Mouse (Mus musculus) spleen, adult 12 weeks (tissue): ENCODE measurements around the gene Dnajc6.

ENCODE experiments used
- DNase-seq: peaks from one replicate; pipeline ENCODE4 v3.0.0; 2022; ENCODE audit warnings: low spot score

The Dnajc6 gene

DNA sequence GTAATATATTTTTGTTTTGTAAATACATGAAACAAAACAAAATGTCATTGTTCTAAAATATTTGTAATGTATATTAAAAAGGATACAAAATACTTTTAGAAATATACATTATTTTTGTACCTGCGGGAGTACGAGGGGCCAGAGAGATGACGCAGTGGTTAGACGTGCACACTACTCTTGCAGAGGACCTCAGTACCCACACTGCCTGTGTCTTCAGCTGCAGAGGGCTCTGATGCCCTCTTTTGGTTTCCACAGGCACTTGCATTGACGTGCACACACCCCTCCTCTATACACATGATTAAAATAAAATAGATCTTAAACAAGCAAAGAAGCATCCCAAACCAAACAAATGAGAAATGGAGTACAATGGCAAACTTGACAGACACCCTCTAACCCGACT lies 146.3 kb downstream of the Dnajc6 start:
- no peak for DNase-seq

GRCm38 (mm10) chr4:101643216-101643615 lies 146.8 kb downstream of the Dnajc6 start:
- DNase-seq = no peak

DNA sequence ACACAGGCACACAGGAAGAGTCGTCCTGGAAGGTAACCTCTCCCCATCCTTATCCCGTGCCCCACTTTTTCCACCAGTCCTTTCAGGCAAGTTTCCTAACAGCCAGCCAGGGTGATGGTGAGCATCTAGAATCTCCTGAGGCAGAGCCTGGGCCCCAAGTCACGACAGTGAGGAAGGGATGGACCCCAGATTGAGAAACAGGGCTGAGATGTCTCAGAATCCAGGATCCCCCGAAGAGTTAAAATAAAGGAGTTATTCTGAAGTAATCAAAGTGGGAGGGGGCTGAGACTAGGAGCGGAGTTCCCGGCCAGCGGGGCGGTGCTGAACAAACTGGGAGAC lies 150.4 kb downstream of the Dnajc6 start:
- no peak for DNase-seq

- DNase-seq = peak; percentile 93
These were observed 150.9 kb downstream of the Dnajc6 start, which contains the start of gene Leprot for GRCm38 (mm10) chr4:101647196-101647905. TSS of gene Leprot (plus strand) at chr4:101647718.

DNA sequence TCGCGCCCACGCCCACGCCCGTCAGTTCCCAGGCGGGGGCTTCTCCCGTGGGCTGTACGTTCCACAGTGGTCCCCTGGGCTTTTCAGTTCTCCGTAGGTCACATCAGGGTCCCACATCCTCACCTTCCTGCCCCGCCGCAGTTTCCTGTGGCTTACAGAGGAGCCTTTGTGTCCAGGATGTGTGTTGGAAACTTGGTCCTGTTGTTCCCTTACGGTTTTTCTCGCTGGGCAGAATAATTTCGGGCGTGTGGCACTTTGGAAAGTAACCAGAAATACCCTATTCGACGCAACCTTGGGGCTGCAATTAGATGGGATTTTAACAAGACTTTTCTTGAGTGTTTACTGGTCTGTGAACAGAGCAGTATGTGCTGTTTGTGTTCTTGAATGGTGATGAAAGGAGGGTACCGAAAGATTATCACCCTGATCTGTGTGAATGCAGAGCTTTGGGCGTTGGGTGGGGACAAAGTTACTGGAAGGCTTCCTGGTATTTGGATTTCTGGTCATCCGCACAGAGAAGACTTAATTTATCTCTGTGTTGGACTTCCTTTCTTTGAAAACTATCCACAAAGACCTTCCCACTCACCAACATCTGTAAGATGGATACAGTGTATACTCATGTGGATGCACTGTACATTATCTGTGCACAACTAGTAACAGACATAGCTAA lies 151.7 kb downstream of the Dnajc6 start:
- DNase-seq = no peak

- no peak for DNase-seq
These were observed 152.3 kb downstream of the Dnajc6 start for GRCm38 (mm10) chr4:101648745-101649144.

DNA sequence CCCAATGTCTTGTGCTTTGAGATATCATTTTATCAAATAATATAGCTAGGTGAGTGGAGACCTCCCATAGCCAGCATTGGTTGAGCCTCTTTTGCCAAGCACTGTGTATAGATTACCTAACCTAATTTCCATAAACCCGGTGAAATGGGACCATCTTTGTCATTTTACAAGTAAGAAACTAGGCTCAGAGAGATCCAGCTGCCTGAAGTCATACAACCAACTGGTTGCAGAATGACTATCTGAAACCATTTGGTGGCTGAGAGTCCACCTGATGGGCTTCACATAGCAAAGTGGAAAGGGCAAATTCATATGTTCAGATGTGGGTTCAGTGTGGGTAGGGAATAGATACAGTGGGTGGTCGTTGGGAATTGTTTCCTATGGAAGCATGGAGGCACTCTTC lies 154.5 kb downstream of the Dnajc6 start:
- no peak for DNase-seq

DNA sequence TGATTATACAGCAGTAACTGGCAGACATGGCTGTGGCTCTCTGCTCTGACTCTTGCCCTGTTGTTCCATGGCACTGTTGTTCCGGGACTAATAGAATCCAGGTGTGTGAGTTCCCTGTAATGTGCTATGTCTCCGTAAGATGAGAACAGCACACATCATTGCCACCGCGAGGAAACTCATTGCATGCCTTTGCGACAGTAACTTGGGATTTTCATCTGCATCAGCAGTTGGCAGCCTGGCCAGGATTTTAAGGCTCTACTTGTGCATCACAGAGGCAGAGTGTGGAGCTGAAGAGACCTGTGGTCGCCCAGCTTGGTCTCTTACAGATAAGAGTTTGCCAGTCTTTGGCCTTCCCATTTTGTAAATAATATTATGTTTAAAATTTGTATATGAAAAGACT lies 157.8 kb downstream of the Dnajc6 start:
- no peak for DNase-seq

DNA sequence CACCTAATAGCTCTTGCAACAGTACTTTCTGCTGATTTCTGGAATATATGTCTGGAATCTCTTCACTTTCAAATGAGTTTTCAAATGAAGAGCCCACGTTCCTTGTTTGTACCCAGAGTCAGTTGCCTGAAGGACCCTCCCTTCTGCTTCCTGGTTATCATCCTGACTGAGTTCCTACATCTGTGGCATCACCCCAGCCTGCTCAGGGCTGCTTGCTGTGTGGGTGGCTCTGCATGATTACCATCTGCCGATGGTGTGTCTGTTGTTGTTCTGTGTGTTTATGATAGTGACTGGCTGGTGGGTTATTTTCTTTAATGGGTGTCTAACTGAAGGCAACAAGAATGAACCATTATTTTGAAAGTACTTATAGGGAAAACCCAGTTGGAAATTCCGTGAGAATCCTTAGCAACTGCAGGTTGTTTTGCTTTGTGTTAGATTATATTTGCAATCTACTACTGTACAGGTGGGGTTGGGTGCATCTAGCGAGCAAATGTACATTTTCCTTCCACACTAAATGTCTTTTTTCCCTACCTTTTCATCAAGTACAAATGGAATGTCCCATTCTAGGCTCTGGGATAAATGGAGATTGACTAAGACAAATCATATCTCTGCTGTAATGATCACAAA lies 158.5 kb downstream of the Dnajc6 start:
- no peak for DNase-seq

GRCm38 (mm10) chr4:101655415-101655790 lies 159.0 kb downstream of the Dnajc6 start:
- no peak for DNase-seq

- DNase-seq = no peak
These were observed 159.6 kb downstream of the Dnajc6 start for GRCm38 (mm10) chr4:101656056-101656455.

GRCm38 (mm10) chr4:101656956-101657570 lies 160.6 kb downstream of the Dnajc6 start:
- no peak for DNase-seq

- DNase-seq = no peak
These were observed 167.8 kb downstream of the Dnajc6 start for GRCm38 (mm10) chr4:101664160-101664750.

- no peak for DNase-seq
These were observed 168.3 kb downstream of the Dnajc6 start for GRCm38 (mm10) chr4:101664766-101665165.

GRCm38 (mm10) chr4:101669161-101669560 lies 172.7 kb downstream of the Dnajc6 start:
- DNase-seq = no peak

DNA sequence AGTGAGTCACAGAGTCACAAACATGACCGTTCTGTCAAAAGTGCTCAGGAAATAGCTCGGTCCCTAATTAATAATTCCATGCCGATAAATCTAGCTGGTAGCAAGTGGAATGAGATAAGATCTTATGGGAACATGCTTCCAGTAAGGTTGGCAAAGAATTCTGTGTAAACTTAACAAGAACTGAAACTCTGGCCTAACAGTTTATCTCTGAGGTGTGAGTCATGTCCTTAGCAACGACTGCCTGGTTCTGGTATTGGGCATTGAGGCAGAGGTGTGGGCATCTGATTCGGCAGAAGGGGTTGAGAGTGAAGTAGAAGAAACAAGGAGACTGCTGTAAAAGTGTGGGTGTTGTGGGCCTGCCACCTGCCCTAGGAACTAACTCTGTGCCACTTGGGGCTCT lies 173.4 kb downstream of the Dnajc6 start:
- no peak for DNase-seq

- no peak for DNase-seq
These were observed 178.3 kb downstream of the Dnajc6 start for GRCm38 (mm10) chr4:101674790-101675189.

- DNase-seq = no peak
These were observed 179.3 kb downstream of the Dnajc6 start for GRCm38 (mm10) chr4:101675726-101676125.

- no peak for DNase-seq
These were observed 186.2 kb downstream of the Dnajc6 start for GRCm38 (mm10) chr4:101682620-101683019.

- no peak for DNase-seq
These were observed 186.6 kb downstream of the Dnajc6 start for GRCm38 (mm10) chr4:101683086-101683485.

- DNase-seq = no peak
These were observed 188.4 kb downstream of the Dnajc6 start for GRCm38 (mm10) chr4:101684821-101685220.

DNA sequence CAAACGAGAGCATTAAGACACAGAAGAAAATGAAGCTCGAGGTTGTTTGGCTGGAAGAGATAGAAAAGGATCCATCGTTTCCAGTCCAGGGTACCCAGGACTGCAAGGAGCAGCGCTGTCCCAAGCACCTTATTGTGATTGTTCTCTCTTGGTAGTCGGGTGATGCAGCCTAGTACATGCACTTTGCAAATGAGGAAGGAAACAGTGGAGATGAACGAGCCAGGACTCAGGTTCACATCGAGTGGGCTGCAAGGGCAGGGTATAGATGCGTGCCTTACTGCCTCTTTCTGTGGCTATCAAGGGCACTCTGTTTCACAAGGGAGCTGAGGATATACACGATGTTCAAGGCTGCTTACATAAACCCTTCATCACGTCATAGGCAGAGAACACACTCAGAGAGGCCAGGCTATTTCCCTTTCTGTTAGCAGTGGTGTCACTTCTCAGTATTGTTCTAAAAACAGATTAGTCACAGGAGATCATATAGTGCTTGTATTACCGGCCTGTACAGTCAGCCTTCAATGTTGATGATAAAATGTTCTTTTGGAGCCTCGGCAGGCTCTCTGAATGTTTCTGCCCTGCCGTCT lies 189.9 kb downstream of the Dnajc6 start:
- DNase-seq = no peak
